Mouse (Mus musculus): ENCODE measurements around the gene Ddx50. TPM values are rescaled to one million over a fixed set of nuclear protein-coding genes. Genes with fewer than 3 reads are reported as not detected.

The Ddx50 gene
- polyA plus RNA-seq (2015; fragmentation: Nextera tagmentation; extraction: Ambion mirVana): 91.8 and 93.5 TPM in 2 replicates

DNA sequence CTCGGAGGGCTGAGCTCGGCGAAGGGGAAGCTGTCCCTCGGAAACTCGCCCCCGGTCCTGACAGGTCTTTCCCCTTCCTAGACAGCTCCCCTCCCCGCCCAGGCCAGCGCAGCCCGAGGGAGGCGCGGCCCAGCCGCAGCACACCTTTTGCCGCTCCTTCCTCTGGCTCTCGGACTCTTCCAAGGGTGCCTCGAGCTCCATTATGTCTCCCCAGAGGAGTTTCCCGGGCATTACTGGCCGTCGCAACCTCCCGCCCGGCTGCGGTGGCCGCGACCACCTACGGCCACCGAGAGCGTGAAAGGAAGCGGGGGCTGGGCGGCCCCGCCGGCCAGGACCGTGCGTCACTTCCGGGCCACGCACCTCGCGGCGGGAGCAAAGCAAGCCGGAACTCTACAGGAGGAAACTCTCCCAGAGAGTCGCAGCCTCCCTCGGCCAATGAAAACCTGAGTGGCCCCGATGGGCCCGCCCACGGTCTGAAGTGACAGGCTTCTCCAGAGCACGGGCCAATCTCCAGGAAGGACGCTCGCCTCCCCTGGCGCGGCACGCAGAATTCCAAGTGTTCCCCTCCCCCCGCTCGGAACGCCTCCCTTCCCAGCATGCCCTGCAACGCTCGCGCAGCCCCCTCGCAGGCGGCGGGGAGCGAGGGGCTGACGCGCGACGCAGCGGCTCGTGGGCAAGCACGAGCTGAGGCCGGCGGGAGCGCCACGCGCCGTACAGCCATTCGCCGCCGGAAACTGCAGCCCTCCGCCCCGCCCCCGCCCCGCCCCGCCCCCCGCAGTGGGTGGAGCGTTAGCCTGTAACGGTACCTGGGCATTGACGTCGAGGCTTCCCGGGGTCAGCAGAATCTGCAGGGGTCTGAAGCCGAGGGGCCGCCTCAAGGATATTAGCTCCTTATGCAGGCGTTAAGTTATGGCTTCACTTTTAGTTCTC lies at the start of gene Ddx50:
Gene Ddx50 (minus strand): TSS at position 338 of the 930 bp plus-strand sequence.
- H3K27ac ChIP-seq (replicated peaks): peak within 1 kb of the TSS; percentile 97

DNA sequence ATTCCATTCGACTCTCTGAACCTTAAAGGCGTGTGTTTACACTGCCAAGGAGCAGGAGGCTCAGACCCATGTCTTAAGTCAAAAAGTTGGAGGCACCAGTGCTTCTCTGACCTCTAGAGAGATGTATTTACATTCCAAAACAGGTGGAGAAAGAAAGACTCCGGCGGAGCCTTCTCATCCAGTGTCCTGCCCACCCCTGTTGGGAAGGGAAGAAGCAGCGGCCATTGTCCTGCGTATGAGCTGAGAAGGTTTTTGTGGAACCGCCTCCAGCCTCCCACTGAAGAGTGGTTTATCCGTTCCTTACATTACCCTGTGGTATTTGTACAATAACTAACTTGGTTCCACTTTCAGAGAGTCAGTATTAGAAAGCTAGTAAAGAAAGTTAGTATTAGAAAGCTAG lies 41.8 kb upstream of the Ddx50 start:
- ATAC-seq (ENCODE audit: extremely low read depth, insufficient number of reproducible peaks, low FRiP score, low TSS enrichment): no peak
- no peaks in the 10 kb centered on the region for H3K4me1 ChIP-seq
- H3K36me3 ChIP-seq: no peaks in the 10 kb centered on the region
- H3K4me3 ChIP-seq: no peak overlapping the region
- WGBS: 61% methylated on average over 8 of the region's 8 CpGs
- no peak overlapping the region for H3K9ac ChIP-seq
- no peak overlapping the region for H3K4me2 ChIP-seq
- no peak overlapping the region for H3K27ac ChIP-seq (replicated peaks)
- H3K27me3 ChIP-seq (replicated peaks): no peaks in the 10 kb centered on the region
- H3K9me3 ChIP-seq: no peaks in the 10 kb centered on the region

More for the DNA sequence above, at the start of gene Ddx50:
- Histone ChIP-seq H3K27me3 (replicated peaks) (no peaks in the 10 kb centered on the region), H3K4me3 (peak within 1 kb of the TSS; percentile 87), H3K4me1 (peaks cover 19% of the 10 kb centered on the region), H3K9me3 (no peaks in the 10 kb centered on the region), H3K36me3 (peaks cover 15% of the 10 kb centered on the region), H3K9ac (peak within 1 kb of the TSS; percentile 94), H3K4me2 (peak within 1 kb of the TSS; percentile 84)
- WGBS: under 1% methylated on average over 80 of the region's 89 CpGs
- peak; percentile 96 for ATAC-seq (ENCODE audit: extremely low read depth, insufficient number of reproducible peaks, low FRiP score, low TSS enrichment)

DNA sequence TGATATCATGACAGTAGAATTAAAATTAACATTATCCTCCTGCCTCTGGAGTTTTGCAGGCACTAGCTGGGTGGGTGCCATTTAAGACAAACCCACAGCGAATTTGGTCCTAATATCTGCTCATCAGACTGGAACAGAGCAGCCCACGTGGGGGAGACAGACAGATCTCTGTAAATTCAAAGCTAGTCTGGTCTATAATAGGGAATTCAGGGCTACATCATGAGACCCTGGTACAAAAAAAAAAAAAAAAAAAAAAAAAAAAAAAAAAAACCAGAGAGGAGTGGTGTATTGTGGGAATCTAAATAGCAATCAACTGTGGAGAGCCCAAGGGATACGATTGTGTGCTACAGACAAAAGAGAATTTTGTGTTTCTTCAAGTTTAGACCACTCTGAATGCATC lies 41.2 kb upstream of the Ddx50 start:
- Histone ChIP-seq H3K4me2 (no peak overlapping the region), H3K36me3 (no peaks in the 10 kb centered on the region), H3K27ac (replicated peaks) (no peak overlapping the region), H3K4me1 (no peaks in the 10 kb centered on the region), H3K9me3 (no peaks in the 10 kb centered on the region), H3K4me3 (no peak overlapping the region), H3K27me3 (replicated peaks) (no peaks in the 10 kb centered on the region), H3K9ac (no peak overlapping the region)
- ATAC-seq (ENCODE audit: extremely low read depth, insufficient number of reproducible peaks, low FRiP score, low TSS enrichment): no peak
- WGBS: 74% methylated on average over 3 of the region's 3 CpGs

DNA sequence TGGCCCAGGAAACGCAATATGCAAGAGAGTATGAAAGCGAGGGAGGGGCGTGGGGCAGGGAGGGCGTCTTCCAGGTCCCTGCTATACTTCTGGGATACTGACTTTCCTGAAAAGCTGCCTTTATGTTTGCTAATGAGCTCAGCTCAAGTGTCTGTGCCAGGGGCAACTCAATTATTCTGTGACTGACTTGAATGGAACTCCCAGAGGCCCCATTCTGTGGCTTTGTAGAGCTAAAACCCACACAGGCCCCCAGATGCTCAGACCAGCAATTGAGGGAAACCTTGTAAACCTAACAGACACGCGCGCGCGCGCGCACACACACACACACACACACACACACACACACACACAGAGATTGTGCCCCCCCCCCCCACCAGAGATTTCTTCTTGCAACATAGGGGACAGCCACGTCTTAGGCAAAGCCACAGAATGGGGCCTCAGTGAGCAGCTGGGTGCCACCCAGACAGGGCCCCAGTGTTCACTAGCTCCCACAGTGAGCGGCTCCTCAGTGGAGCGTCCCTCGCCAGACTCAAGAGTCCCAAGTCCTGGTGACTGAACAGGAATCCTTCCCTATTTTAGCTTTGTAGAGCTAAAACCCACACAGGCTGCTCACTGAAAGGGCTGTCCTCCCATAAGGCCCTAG lies 36.1 kb upstream of the Ddx50 start:
- ATAC-seq (ENCODE audit: extremely low read depth, insufficient number of reproducible peaks, low FRiP score, low TSS enrichment): no peak
- H3K4me2 ChIP-seq: no peak overlapping the region
- H3K4me1 ChIP-seq: no peaks in the 10 kb centered on the region

DNA sequence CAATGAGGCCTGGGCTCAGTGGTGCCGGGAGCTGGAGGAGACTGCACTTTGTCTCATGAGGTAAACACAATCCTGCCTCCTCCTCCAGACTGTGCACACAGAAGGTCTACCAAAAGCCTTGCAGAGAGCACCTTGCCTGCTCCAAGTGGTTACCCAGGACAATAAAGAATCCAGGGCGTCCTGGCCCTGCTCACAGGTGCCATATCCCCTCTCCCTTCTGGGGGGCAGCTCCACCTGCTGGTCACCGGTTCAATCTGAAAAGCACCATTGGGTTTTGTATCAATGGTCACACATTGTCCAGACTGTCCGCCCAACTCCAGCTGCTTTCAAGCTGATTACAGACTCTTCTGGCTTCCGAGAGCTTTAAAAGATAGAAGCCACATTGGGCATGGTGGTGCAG lies 32.0 kb upstream of the Ddx50 start:
- H3K36me3 ChIP-seq: no peaks in the 10 kb centered on the region
- no peaks in the 10 kb centered on the region for H3K4me1 ChIP-seq
- H3K4me2 ChIP-seq: no peak overlapping the region
- H3K27me3 ChIP-seq (replicated peaks): no peaks in the 10 kb centered on the region
- 42% methylated on average over 5 of the region's 5 CpGs for WGBS
- no peak overlapping the region for H3K4me3 ChIP-seq
- H3K9ac ChIP-seq: no peak overlapping the region
- ATAC-seq (ENCODE audit: extremely low read depth, insufficient number of reproducible peaks, low FRiP score, low TSS enrichment): no peak
- peaks cover 9% of the 10 kb centered on the region for H3K9me3 ChIP-seq
- H3K27ac ChIP-seq (replicated peaks): no peak overlapping the region

More for the DNA sequence above, 36.1 kb upstream of the Ddx50 start:
- no peaks in the 10 kb centered on the region for H3K36me3 ChIP-seq
- H3K27me3 ChIP-seq (replicated peaks): no peaks in the 10 kb centered on the region
- WGBS: 82% methylated on average over 15 of the region's 15 CpGs
- H3K4me3 ChIP-seq: no peak overlapping the region
- no peak overlapping the region for H3K27ac ChIP-seq (replicated peaks)
- no peaks in the 10 kb centered on the region for H3K9me3 ChIP-seq
- no peak overlapping the region for H3K9ac ChIP-seq

DNA sequence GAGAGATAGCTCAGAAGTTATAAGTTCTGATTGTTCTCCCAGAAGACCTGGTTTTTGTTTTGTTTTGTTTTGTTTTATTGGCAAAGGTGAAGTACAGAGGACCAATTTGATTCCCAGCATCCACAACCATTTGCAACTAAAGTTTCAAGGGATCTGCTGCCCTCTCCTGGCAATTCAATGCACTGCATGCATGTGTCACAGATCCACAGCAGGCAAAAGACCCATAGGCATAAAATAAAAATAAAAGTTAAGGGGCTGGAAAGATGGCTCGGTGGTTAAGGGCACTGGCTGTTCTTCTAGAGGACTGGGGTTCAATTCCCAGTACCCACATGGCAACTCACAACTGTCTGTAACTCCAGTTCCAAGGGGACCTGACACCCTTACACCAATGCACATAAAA lies 28.8 kb upstream of the Ddx50 start:
- Histone ChIP-seq H3K9me3 (peaks cover 9% of the 10 kb centered on the region), H3K36me3 (no peaks in the 10 kb centered on the region), H3K4me3 (no peak overlapping the region), H3K4me1 (no peaks in the 10 kb centered on the region), H3K27ac (replicated peaks) (no peak overlapping the region), H3K9ac (no peak overlapping the region), H3K4me2 (no peak overlapping the region), H3K27me3 (replicated peaks) (0 out of 2 replicates have a peak, but pooled peaks cover 3% of the 10 kb centered on the region)
- WGBS: 77% methylated on average over 1 of the region's 1 CpGs
- no peak for ATAC-seq (ENCODE audit: extremely low read depth, insufficient number of reproducible peaks, low FRiP score, low TSS enrichment)

DNA sequence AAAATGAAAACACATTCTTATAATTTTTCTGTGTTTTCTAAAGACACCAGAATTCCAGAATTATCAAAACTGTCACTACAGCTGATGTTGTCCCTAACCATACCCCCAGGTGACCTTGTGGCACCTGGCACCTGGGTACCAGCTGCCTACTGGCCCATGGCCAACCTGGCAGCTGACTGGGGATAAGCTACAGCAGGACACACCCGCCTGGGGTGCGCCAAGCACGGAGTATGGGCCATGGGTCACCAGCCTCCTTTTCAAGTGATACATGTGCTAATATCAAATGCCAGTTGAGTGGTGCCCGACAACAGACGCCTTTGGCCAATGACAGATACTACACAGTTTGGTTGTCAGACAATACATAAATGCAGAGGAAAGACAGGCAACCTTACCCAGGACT lies 26.3 kb upstream of the Ddx50 start:
- no peak for ATAC-seq (ENCODE audit: extremely low read depth, insufficient number of reproducible peaks, low FRiP score, low TSS enrichment)
- WGBS: 76% methylated on average over 5 of the region's 5 CpGs

DNA sequence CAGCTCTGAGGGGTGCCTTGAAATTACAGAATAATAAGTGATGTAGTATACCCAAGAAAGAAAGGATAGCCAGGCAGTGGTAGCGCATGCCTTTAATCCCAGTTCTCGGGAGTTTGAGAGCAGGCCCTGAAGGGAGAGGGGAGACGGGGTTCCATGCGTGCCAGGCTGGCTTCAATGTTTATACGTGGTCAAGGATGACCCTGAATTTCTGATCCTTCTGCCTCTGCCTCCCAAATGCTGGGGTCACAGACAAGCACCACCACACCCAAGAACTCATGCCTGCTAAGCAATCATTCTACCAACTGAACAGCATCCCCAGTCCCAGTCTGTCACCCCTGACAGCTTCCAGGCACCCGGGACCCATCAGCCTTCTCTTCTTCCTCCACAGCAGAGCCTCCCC lies 25.2 kb upstream of the Ddx50 start:
- 0 out of 2 replicates have a peak, but pooled peaks cover 3% of the 10 kb centered on the region for H3K27me3 ChIP-seq (replicated peaks)
- H3K36me3 ChIP-seq: no peaks in the 10 kb centered on the region
- H3K4me1 ChIP-seq: no peaks in the 10 kb centered on the region
- WGBS: 77% methylated on average over 6 of the region's 6 CpGs
- no peak overlapping the region for H3K4me2 ChIP-seq
- no peak for ATAC-seq (ENCODE audit: extremely low read depth, insufficient number of reproducible peaks, low FRiP score, low TSS enrichment)
- H3K9me3 ChIP-seq: peaks cover 9% of the 10 kb centered on the region
- H3K4me3 ChIP-seq: no peak overlapping the region
- no peak overlapping the region for H3K9ac ChIP-seq
- no peak overlapping the region for H3K27ac ChIP-seq (replicated peaks)

More for the DNA sequence above, 26.3 kb upstream of the Ddx50 start:
- Histone ChIP-seq H3K27me3 (replicated peaks) (0 out of 2 replicates have a peak, but pooled peaks cover 3% of the 10 kb centered on the region), H3K9ac (no peak overlapping the region), H3K9me3 (peaks cover 9% of the 10 kb centered on the region), H3K27ac (replicated peaks) (no peak overlapping the region), H3K4me1 (no peaks in the 10 kb centered on the region), H3K36me3 (no peaks in the 10 kb centered on the region), H3K4me2 (no peak overlapping the region), H3K4me3 (no peak overlapping the region)

DNA sequence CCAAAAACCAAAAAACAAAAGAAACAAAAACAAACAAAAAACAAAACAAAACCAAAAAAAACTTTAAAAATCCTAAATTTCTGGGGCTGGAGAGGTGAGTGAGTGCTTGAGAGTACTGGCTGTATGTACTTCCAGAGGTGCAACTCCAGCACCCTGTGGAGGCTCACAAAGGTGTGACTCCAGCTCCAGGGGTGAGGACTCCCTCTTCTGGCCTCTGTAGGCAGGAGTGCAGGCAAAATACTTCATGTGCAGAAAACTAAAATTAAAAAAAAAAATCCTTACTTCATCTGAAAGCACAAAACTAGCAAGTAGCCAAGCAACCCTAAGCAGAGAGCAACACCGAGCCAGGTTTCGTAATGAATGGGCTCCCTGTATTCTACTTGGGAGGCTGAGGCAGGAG lies 21.3 kb upstream of the Ddx50 start:
- Histone ChIP-seq H3K27ac (replicated peaks) (no peak overlapping the region), H3K36me3 (no peaks in the 10 kb centered on the region), H3K9me3 (no peaks in the 10 kb centered on the region), H3K4me1 (peaks cover 4% of the 10 kb centered on the region; the same call in 1 of the 2 replicates), H3K4me2 (no peak overlapping the region), H3K27me3 (replicated peaks) (0 out of 2 replicates have a peak, but pooled peaks cover 3% of the 10 kb centered on the region), H3K9ac (no peak overlapping the region), H3K4me3 (no peak overlapping the region)
- no peak for ATAC-seq (ENCODE audit: extremely low read depth, insufficient number of reproducible peaks, low FRiP score, low TSS enrichment)
- 84% methylated on average over 2 of the region's 2 CpGs for WGBS

DNA sequence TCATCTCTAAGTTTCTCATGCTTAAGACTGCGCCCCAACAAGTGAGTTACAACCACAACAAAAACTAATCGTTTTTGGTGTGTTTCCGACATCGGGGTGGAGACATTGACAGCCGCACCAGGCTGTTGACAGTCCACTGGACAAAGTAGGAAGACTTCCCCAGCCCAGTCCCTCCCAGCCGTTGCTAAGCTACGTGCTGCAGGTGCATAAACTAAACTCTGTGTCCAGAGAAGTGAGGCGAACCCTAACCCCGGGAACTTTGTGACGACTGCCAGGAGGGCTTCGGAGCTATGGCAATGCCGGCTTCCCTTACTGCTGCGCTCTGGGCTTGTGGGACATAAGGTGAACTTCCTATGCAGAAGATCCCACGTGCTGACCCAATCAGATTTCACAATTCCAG lies 18.2 kb upstream of the Ddx50 start:
- Histone ChIP-seq H3K4me1 (peaks cover 17% of the 10 kb centered on the region), H3K4me3 (no peak overlapping the region), H3K9me3 (no peaks in the 10 kb centered on the region), H3K36me3 (no peaks in the 10 kb centered on the region), H3K27me3 (replicated peaks) (no peaks in the 10 kb centered on the region), H3K4me2 (no peak overlapping the region), H3K9ac (no peak overlapping the region), H3K27ac (replicated peaks) (no peak overlapping the region)
- ATAC-seq (ENCODE audit: extremely low read depth, insufficient number of reproducible peaks, low FRiP score, low TSS enrichment): no peak
- 71% methylated on average over 14 of the region's 14 CpGs for WGBS

DNA sequence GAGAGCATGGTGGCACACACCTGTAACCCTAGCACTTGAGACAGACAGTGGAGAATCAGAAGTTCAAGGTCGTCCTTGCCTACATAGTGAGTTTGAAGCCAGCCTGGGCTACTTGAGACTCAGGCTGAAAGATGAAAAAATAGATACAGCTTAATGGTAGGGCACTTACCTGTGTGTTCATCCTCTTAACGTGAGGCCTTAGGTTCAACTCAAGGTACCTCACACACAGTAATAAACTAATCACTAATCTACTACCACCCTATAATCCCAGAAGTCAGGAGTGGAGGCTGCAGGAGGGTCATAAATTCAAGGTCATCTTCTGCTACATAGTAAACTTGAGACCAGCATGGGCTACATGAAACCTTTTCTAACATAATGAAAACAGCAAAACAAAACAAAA lies 17.4 kb upstream of the Ddx50 start:
- no peaks in the 10 kb centered on the region for H3K36me3 ChIP-seq
- H3K4me2 ChIP-seq: no peak overlapping the region
- H3K4me3 ChIP-seq: no peak overlapping the region
- H3K27me3 ChIP-seq (replicated peaks): no peaks in the 10 kb centered on the region
- peaks cover 17% of the 10 kb centered on the region for H3K4me1 ChIP-seq
- no peak overlapping the region for H3K27ac ChIP-seq (replicated peaks)
- no peak for ATAC-seq (ENCODE audit: extremely low read depth, insufficient number of reproducible peaks, low FRiP score, low TSS enrichment)
- WGBS: 69% methylated on average over 2 of the region's 2 CpGs
- no peak overlapping the region for H3K9ac ChIP-seq
- no peaks in the 10 kb centered on the region for H3K9me3 ChIP-seq

Data from heart, embryonic 13.5 days (tissue).